Mouse (Mus musculus) ES-E14 (cell line): Measurements from ENCODE around the gene Gm44965.

Source experiments
- CHD2 ChIP-seq: IDR thresholded peaks from 2 replicates; pipeline ENCODE4 v1.6.1; 2014; ENCODE audit warnings: mild to moderate bottlenecking, low read depth, low read length, inconsistent platforms
- HCFC1 ChIP-seq: IDR thresholded peaks from 2 replicates; pipeline ENCODE4 v1.6.1; 2012; ENCODE audit warnings: low read length, inconsistent platforms, borderline replicate concordance; ENCODE audit not compliant: insufficient read depth
- MAFK ChIP-seq: IDR thresholded peaks from 2 replicates; pipeline ENCODE4 v1.6.1; 2014; ENCODE audit warnings: mild to moderate bottlenecking, low read depth, low read length, inconsistent platforms; ENCODE audit not compliant: insufficient read depth
- ZC3H11A ChIP-seq: IDR thresholded peaks from 2 replicates; pipeline ENCODE4 v1.6.1; 2012; ENCODE audit warnings: low read depth, mild to moderate bottlenecking, inconsistent platforms, low read length, borderline replicate concordance
- ZNF384 ChIP-seq: IDR thresholded peaks from 2 replicates; pipeline ENCODE4 v1.6.1; 2012; ENCODE audit warnings: low read depth, low read length, inconsistent platforms

GRCm38 (mm10) chr6:48565693-48566310, 27.9 kb upstream of the Gm44965 start:
- TF ChIP-seq CHD2 = no peak
- no peak for TF ChIP-seq HCFC1
- no peak for TF ChIP-seq ZC3H11A
- no peak for TF ChIP-seq ZNF384
- no peak for TF ChIP-seq MAFK
